Mouse (Mus musculus) liver, embryonic 16.5 days (tissue): ENCODE results near the gene Zfp583. TPM values are rescaled to one million over a fixed set of nuclear protein-coding genes. Genes with fewer than 3 reads are reported as not detected.
"Not testable (repeated sequence)": the region's sequence is repeated elsewhere in the genome, so short reads cannot be mapped to it uniquely, and the experiment has no call there.

Experiments
- ATAC-seq: fragments of 200-750 bp; cut with Nextera tagmentation; 2 replicates; pipeline ENCODE4 v1.8.0; 2017; ENCODE audit warnings: low read depth, mild to moderate bottlenecking, moderate number of reproducible peaks, moderate library complexity
- H3K27ac ChIP-seq: fragments of 300-500 bp; sonication (generic); 2 replicates; pipeline ENCODE4 v1.5.1; 2014; ENCODE audit warnings: mild to moderate bottlenecking, low read length
- H3K27me3 ChIP-seq: fragments of 300-500 bp; sonication (generic); 2 replicates; pipeline ENCODE4 v1.6.1; 2014; ENCODE audit warnings: low read depth, low read length, mixed read lengths; ENCODE audit not compliant: control insufficient read depth, insufficient read depth
- H3K36me3 ChIP-seq: fragments of 300-500 bp; sonication (generic); 2 replicates; pipeline ENCODE4 v1.6.1; 2014; ENCODE audit warnings: mild to moderate bottlenecking; ENCODE audit not compliant: control insufficient read depth, insufficient read depth
- H3K4me1 ChIP-seq: fragments of 300-500 bp; sonication (generic); 2 replicates; pipeline ENCODE4 v1.6.1; 2014; ENCODE audit warnings: low read depth, low read length, mixed read lengths; ENCODE audit not compliant: control insufficient read depth
- H3K4me2 ChIP-seq: fragments of 300-500 bp; sonication (generic); 2 replicates; pipeline ENCODE4 v1.6.1; 2014; ENCODE audit warnings: low read depth, low read length, mixed read lengths
- H3K4me3 ChIP-seq: fragments of 300-500 bp; sonication (generic); 2 replicates; pipeline ENCODE4 v1.5.1; 2014; ENCODE audit warnings: low read depth, mild to moderate bottlenecking, low read length
- H3K9ac ChIP-seq: fragments of 300-500 bp; sonication (generic); 2 replicates; pipeline ENCODE4 v1.6.1; 2014; ENCODE audit warnings: low read depth, low read length
- H3K9me3 ChIP-seq: fragments of 300-500 bp; sonication (generic); replicated peaks from 2 replicates; pipeline ENCODE4 v1.6.1; 2016; ENCODE audit warnings: low read length; ENCODE audit not compliant: control insufficient read depth
- WGBS: fragments of 180-500 bp; shearing (Covaris S2); extraction: QIAGEN DNeasy Blood & Tissue Kit; methylation state at CpG from one replicate; pipeline ENCODE4 v1.1.7; 2014; ENCODE audit not compliant: insufficient replicate concordance; 5-methylcytosine and 5-hydroxymethylcytosine counted together
- polyA plus RNA-seq: library from polyadenylated mRNA; unstranded; fragments of >200 nt; fragmentation: Nextera tagmentation; extraction: Ambion mirVana; gene quantifications from 2 replicates; pipeline ENCODE4 v1.2.1, GENCODE M21; 2015

The Zfp583 gene
- polyA plus RNA-seq = 0.45 and 0.89 TPM in 2 replicates

- Histone ChIP-seq H3K27me3 (no peaks in the 10 kb centered on the region), H3K36me3 (no peaks in the 10 kb centered on the region), H3K4me1 (peaks cover 4% of the 10 kb centered on the region), H3K9me3 (no peaks in the 10 kb centered on the region), H3K4me2 (peak within 1 kb of the TSS; percentile 70), H3K4me3 (peak within 1 kb of the TSS; percentile 57), H3K27ac (no peak within 1 kb of the TSS), H3K9ac (peak within 1 kb of the TSS; percentile 66)
- ATAC-seq = peak; percentile 94
- WGBS = 4% methylated on average over 31 of the region's 31 CpGs
Measured at GRCm38 (mm10) chr7:6331233-6331956, at the start of gene Zfp583. Gene Zfp583, minus strand, starts transcription at chr7:6331285.

GRCm38 (mm10) chr7:6378441-6378840 is 47.4 kb upstream of the Zfp583 start:
- H3K27ac ChIP-seq = no peak overlapping the region
- ATAC-seq = no peak
- no peak overlapping the region for H3K9ac ChIP-seq
- H3K27me3 ChIP-seq = no peaks in the 10 kb centered on the region
- 75% methylated on average over 8 of the region's 8 CpGs for WGBS
- H3K4me1 ChIP-seq = peaks cover 12% of the 10 kb centered on the region
- H3K36me3 ChIP-seq = no peaks in the 10 kb centered on the region
- no peak overlapping the region for H3K4me3 ChIP-seq
- H3K9me3 ChIP-seq = no peaks in the 10 kb centered on the region
- no peak overlapping the region for H3K4me2 ChIP-seq

DNA sequence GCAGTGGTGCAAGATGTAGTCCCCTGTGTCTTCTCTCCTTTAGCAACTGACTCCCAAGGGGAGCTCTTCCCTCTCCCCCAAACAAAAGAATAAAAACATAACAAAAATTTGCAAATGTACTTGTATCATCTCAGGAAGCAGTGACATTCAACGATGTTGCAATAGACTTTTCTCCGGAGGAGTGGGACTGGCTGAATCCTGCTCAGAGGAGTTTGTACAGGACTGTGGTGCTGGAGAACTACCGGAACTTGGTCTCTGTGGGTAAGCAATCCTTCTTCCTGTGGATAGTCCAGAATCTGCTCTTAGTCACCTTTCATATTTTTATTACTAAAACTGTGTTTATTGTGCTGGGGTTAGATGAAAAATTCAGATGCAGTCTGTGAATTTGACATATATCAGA is 41.9 kb upstream of the Zfp583 start:
- Histone ChIP-seq H3K27me3 (no peaks in the 10 kb centered on the region), H3K4me2 (no peak overlapping the region), H3K4me3 (no peak overlapping the region), H3K4me1 (no peaks in the 10 kb centered on the region), H3K27ac (no peak overlapping the region), H3K36me3 (no peaks in the 10 kb centered on the region), H3K9me3 (no peaks in the 10 kb centered on the region), H3K9ac (no peak overlapping the region)
- no peak for ATAC-seq
- 78% methylated on average over 3 of the region's 3 CpGs for WGBS

DNA sequence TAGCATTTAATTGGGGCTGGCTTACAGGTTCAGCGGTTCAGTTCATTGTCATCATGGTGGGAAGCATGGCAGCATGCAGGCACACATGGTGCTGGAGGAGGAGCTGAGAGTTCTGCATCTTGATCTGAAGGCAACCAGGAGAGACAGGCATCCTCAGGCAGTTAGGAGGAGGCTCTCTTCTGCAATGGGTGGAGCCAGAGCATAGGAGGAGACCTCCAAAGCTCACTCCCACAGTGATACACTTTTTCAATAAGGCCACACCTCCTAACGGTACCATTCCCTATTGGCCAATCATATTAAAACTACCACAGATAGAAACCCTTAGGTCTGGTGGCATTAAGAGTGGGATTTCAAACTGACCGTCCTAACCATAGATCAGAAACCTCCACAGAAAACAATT is 38.4 kb upstream of the Zfp583 start:
- H3K36me3 ChIP-seq = no peaks in the 10 kb centered on the region
- no peak overlapping the region for H3K4me2 ChIP-seq
- no peaks in the 10 kb centered on the region for H3K9me3 ChIP-seq
- no peak overlapping the region for H3K9ac ChIP-seq
- peaks cover 20% of the 10 kb centered on the region for H3K4me1 ChIP-seq
- 56% methylated on average over 3 of the region's 3 CpGs for WGBS
- H3K4me3 ChIP-seq = no peak overlapping the region
- H3K27me3 ChIP-seq = no peaks in the 10 kb centered on the region
- no peak overlapping the region for H3K27ac ChIP-seq
- ATAC-seq = peak; percentile 36; the same call in 1 of the 2 replicates

DNA sequence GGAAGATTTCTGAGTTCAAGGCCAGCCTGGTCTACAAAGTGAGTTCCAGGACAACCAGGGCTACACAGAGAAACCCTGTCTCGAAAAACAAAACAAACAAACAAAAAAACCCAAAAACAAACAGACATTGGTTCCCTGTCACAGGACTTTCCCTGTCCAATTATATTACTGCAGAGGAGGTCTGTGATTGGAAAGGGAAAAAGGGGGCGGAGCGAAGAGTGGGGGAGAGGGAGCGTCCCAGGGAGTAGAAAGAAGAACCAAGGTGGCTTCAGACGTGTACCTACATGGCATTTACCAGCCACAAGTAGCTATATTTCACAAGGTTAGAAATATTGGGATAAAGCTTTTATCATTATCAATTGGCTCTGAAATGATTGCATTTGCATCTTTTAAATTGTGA is 37.1 kb upstream of the Zfp583 start:
- not testable (repeated sequence) for H3K36me3 ChIP-seq, H3K27me3 ChIP-seq, H3K9me3 ChIP-seq, ATAC-seq, H3K4me2 ChIP-seq, H3K4me3 ChIP-seq, H3K9ac ChIP-seq, H3K27ac ChIP-seq
- WGBS = 76% methylated on average over 5 of the region's 5 CpGs
- H3K4me1 ChIP-seq = peaks cover 28% of the 10 kb centered on the region

GRCm38 (mm10) chr7:6367185-6367584 is 36.1 kb upstream of the Zfp583 start:
- Histone ChIP-seq H3K27ac (peak overlapping the region; percentile 56), H3K9me3 (no peaks in the 10 kb centered on the region), H3K4me2 (peak overlapping the region; percentile 0; the same call in 1 of the 2 replicates), H3K9ac (no peak overlapping the region), H3K36me3 (no peaks in the 10 kb centered on the region), H3K4me1 (peaks cover 35% of the 10 kb centered on the region), H3K4me3 (no peak overlapping the region), H3K27me3 (no peaks in the 10 kb centered on the region)
- ATAC-seq = no peak
- 28% methylated on average over 5 of the region's 5 CpGs for WGBS

GRCm38 (mm10) chr7:6364761-6365160 is 33.7 kb upstream of the Zfp583 start:
- Histone ChIP-seq H3K9me3 (no peaks in the 10 kb centered on the region), H3K4me2 (no peak overlapping the region), H3K9ac (no peak overlapping the region), H3K27ac (no peak overlapping the region), H3K4me1 (peaks cover 53% of the 10 kb centered on the region), H3K36me3 (no peaks in the 10 kb centered on the region), H3K27me3 (no peaks in the 10 kb centered on the region), H3K4me3 (no peak overlapping the region)
- WGBS = 68% methylated on average over 1 of the region's 1 CpGs
- ATAC-seq = no peak

DNA sequence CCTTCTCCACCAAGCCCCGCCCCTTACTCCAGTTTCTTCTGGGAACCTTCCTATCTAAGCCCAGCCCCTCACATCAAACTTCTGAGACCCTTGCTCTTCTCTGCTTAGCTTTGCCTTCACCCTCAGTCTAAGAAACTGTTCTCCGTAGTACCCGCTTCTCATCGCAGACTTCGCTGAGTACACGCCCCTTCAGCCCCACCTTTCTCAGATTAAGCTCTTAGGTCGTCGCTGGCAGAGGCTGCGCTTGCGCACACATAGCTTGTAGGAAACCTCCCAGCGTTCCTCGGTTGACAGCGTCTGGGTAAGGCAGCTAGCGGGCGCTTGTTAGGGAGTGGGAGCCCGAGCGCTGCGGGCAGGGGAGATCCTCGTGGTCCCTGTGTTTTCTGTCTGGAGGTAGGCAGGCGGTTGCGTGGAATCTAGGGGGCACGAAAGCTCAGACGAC is 32.0 kb upstream of the Zfp583 start, which contains the start of gene Zfp78:
Gene Zfp78, plus strand, starts transcription at position 234 of the 442 bp plus-strand sequence.
- Histone ChIP-seq H3K27me3 (no peaks in the 10 kb centered on the region), H3K27ac (peak within 1 kb of the TSS; percentile 59), H3K4me1 (peaks cover 53% of the 10 kb centered on the region), H3K36me3 (no peaks in the 10 kb centered on the region), H3K9ac (peak within 1 kb of the TSS; percentile 69), H3K4me3 (peak within 1 kb of the TSS; percentile 71), H3K4me2 (peak within 1 kb of the TSS; percentile 80), H3K9me3 (no peaks in the 10 kb centered on the region)
- ATAC-seq = peak; percentile 73
- WGBS = under 1% methylated on average over 23 of the region's 23 CpGs

GRCm38 (mm10) chr7:6362268-6363046 is 31.4 kb upstream of the Zfp583 start:
- Histone ChIP-seq H3K36me3 (no peaks in the 10 kb centered on the region), H3K9me3 (no peaks in the 10 kb centered on the region), H3K4me2 (peak overlapping the region; percentile 80), H3K4me1 (peaks cover 51% of the 10 kb centered on the region), H3K4me3 (peak overlapping the region; percentile 71), H3K27ac (peak overlapping the region; percentile 59), H3K27me3 (no peaks in the 10 kb centered on the region), H3K9ac (peak overlapping the region; percentile 51)
- under 1% methylated on average over 38 of the region's 38 CpGs for WGBS
- peak; percentile 85 for ATAC-seq
